Mouse (Mus musculus): ENCODE data around the gene Vtcn1. TPM values are rescaled to one million over a fixed set of nuclear protein-coding genes. Genes with fewer than 3 reads are reported as not detected.

Vtcn1 gene
- not detected for polyA plus RNA-seq (2017; shearing (Covaris generic))

DNA sequence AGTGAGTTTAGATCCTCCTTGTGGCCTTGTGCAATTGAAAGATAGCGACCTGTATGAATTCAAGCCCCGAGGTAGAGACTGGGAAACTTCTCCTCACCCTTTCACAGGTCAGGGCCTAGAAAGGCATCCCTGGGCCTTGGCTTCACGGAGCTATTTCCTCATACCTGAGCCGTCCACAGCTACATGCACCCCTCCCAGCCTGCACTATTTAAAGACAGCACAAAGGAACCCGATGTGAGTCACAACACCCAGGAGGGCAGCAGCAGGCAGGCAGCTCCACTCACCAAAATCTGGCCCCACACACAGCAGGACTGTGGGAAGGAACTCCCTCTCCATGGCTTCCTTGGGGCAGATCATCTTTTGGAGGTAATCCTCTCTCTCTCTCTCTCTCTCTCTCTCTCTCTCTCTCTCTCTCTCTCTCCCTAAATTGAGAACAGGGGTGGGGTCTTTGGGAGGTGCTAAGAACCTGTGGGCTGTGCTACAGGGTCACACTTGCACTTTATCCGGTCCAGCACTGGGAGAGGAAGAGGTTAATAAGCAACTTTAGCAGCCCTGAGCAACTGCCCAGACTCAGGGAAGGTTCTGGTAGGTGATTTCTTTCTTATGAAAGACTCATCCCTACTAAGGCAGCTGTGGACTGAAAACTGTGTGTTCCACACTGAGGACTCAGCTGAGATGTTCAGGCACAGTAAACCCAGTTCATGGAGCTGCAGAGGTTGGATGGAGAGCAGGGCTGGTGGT is at the start of gene Vtcn1:
Gene Vtcn1 (plus strand): TSS at position 235 of the 741 bp plus-strand sequence.

DNA sequence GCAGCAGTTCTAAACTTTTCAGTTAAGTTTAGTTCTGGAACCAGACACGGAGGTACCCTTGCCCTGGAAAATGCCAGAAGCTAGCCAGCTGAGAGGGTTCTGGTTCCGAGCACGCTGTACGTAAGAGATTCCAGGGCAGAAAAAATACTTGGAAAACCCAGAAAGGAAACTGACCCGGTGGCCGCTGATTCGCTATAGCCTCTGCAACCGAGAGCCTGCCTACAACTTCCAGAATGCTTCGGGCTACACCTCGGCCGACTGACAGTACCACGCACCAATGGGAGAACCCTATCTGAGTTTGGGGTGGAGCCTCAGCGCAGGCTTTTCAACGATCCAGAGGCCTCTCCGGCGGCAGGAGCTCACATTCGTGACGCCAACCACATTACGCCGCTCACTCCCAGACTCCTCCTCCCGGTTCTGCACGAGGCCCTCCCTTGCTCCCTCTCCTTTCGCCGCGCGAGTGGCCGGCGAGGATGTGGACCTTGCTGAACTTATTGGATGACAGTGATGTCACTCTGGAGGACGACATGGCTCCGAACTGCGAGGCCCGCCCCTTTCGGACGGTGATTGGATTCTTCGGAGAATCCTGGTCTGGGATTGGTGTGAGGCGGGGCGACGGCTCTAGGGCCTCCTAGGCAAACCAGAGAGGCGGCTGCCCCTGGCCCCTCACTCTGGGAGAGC is 96.7 kb downstream of the Vtcn1 start, which contains the start of gene Trim45:
Gene Trim45 (plus strand): TSS at position 378 of the 681 bp plus-strand sequence.

Other genes with a start within 250 kb of the Vtcn1 start
- 163 TPM for gene Man1a2, start 140.0 kb upstream of the Vtcn1 start, polyA plus RNA-seq (2017; shearing (Covaris generic))
- 1.6 TPM for gene Trim45, start 96.7 kb downstream of the Vtcn1 start, polyA plus RNA-seq (2017; shearing (Covaris generic))
- 13.5 TPM for gene Ttf2, start 144.2 kb downstream of the Vtcn1 start, polyA plus RNA-seq (2017; shearing (Covaris generic))
- gene Cd101, start 204.1 kb downstream of the Vtcn1 start, polyA plus RNA-seq (2017; shearing (Covaris generic)): 26.1 TPM

Measured in CD4-positive, CD25-positive, alpha-beta regulatory T cell (primary cell).